In genomic region chr7:6285842-6286705, GRCm38 (mm10) we compare ENCODE assay signal across 8 mouse cellular contexts. TPM values are rescaled to one million over a fixed set of nuclear protein-coding genes. Genes with fewer than 3 reads are reported as not detected.
A peak's percentile ranks its signal among the peaks of the same experiment; 100 is the strongest.
DNase-seq lines count a peak whose midpoint lies in the region; ATAC-seq and TF ChIP-seq lines count a peak whose summit lies in the region.

TSS of gene Zfp667 (plus strand) at chr7:6286579.

- peak; percentile 90 for ATAC-seq in heart, embryonic 15.5 days (replicated peaks; ENCODE audit: insufficient number of reproducible peaks, insufficient read depth, low FRiP score, low read depth)
- peak; percentile 84 for ATAC-seq in liver, embryonic 14.5 days (ENCODE audit: insufficient read depth)
- ATAC-seq in neural tube, embryonic 11.5 days (ENCODE audit: insufficient read depth, low FRiP score, low TSS enrichment): peak; percentile 70
- ATAC-seq in stomach, postnatal 0 days (ENCODE audit: low FRiP score, low TSS enrichment): peak; percentile 88

- TF ChIP-seq EP300 in liver, embryonic 14.5 days (IDR thresholded peaks at IDR 0.05; ENCODE audit: low read depth): no peak
- no peak for TF ChIP-seq EP300 in stomach, postnatal 0 days (optimal IDR thresholded peaks at IDR 0.05)

- H3K9ac ChIP-seq in heart, embryonic 15.5 days: peak within 1 kb of the TSS; percentile 56
- H3K9ac ChIP-seq in liver, embryonic 14.5 days (replicated peaks): peak within 1 kb of the TSS; percentile 65
- H3K9ac ChIP-seq in neural tube, embryonic 11.5 days (ENCODE audit: low read length): peak within 1 kb of the TSS; percentile 56
- H3K9ac ChIP-seq in stomach, postnatal 0 days (ENCODE audit: low read length): peak within 1 kb of the TSS; percentile 54

- no peaks in the 10 kb centered on the region for H3K9me3 ChIP-seq in heart, embryonic 15.5 days (replicated peaks)
- no peaks in the 10 kb centered on the region for H3K9me3 ChIP-seq in liver, embryonic 14.5 days (ENCODE audit: control insufficient read depth, low read length)
- no peaks in the 10 kb centered on the region for H3K9me3 ChIP-seq in neural tube, embryonic 11.5 days (ENCODE audit: control insufficient read depth, low read length)
- H3K9me3 ChIP-seq in stomach, postnatal 0 days (ENCODE audit: control insufficient read depth, low read length): no peaks in the 10 kb centered on the region

- no peaks in the 10 kb centered on the region for H3K27me3 ChIP-seq in heart, embryonic 15.5 days
- no peaks in the 10 kb centered on the region for H3K27me3 ChIP-seq in liver, embryonic 14.5 days (ENCODE audit: control insufficient read depth, insufficient read depth, low read length)
- no peaks in the 10 kb centered on the region for H3K27me3 ChIP-seq in neural tube, embryonic 11.5 days (ENCODE audit: control insufficient read depth, insufficient read depth, low read length)
- H3K27me3 ChIP-seq in stomach, postnatal 0 days (ENCODE audit: control insufficient read depth, insufficient read depth, low read length): no peaks in the 10 kb centered on the region

- peak within 1 kb of the TSS; percentile 81 for H3K4me3 ChIP-seq in brown adipose tissue, adult 24 weeks (ENCODE audit: insufficient read depth, low read depth, low read length)
- peak within 1 kb of the TSS; percentile 54 for H3K4me3 ChIP-seq in heart, embryonic 15.5 days
- H3K4me3 ChIP-seq in liver, embryonic 14.5 days (ENCODE audit: insufficient read depth in 1 of 2, low read depth in 2 of 2, low read length in 2 of 2): peak within 1 kb of the TSS; percentile 68 to 85
- peak within 1 kb of the TSS; percentile 43 for H3K4me3 ChIP-seq in neural tube, embryonic 11.5 days (ENCODE audit: low read depth, low read length)
- H3K4me3 ChIP-seq in stomach, postnatal 0 days (ENCODE audit: low read depth, low read length): peak within 1 kb of the TSS; percentile 48

- peak; percentile 99 for DNase-seq in CD4-positive, CD25-positive, alpha-beta regulatory T cell, adult 2 months (ENCODE audit: low read depth, low spot score)
- peak; percentile 89 for DNase-seq in fibroblast of lung, adult 2 months (ENCODE audit: low read depth)
- DNase-seq in kidney, postnatal 25 days: peak; percentile 99
- peak; percentile 88 to 91 (median 90) for DNase-seq in liver, embryonic 14.5 days (ENCODE audit: low read depth in 3 of 3, low spot score in 3 of 3)
- peak; percentile 99 for DNase-seq in neural tube, embryonic 11.5 days (ENCODE audit: low spot score)
- DNase-seq in stomach, postnatal 0 days (ENCODE audit: low spot score): peak; percentile 95

- H3K27ac ChIP-seq in brown adipose tissue, adult 24 weeks (replicated peaks; ENCODE audit: low read depth, low read length): peak within 1 kb of the TSS; percentile 69
- peak within 1 kb of the TSS; percentile 87 for H3K27ac ChIP-seq in heart, embryonic 15.5 days
- peak within 1 kb of the TSS; percentile 69 for H3K27ac ChIP-seq in liver, embryonic 14.5 days
- peak within 1 kb of the TSS; percentile 60 for H3K27ac ChIP-seq in neural tube, embryonic 11.5 days (ENCODE audit: low read depth, low read length)
- peak within 1 kb of the TSS; percentile 20 for H3K27ac ChIP-seq in stomach, postnatal 0 days (replicated peaks)

- peak; percentile 26; the same call in 1 of the 2 replicates for TF ChIP-seq CTCF in liver, embryonic 14.5 days (IDR thresholded peaks at IDR 0.05; ENCODE audit: low read depth)
- peak; percentile 40 for TF ChIP-seq CTCF in stomach, postnatal 0 days (IDR thresholded peaks at IDR 0.05; ENCODE audit: low read depth)

- H3K4me2 ChIP-seq in heart, embryonic 15.5 days: peak within 1 kb of the TSS; percentile 78
- peak within 1 kb of the TSS; percentile 77 for H3K4me2 ChIP-seq in liver, embryonic 14.5 days (ENCODE audit: low read depth)
- peak within 1 kb of the TSS; percentile 59 for H3K4me2 ChIP-seq in neural tube, embryonic 11.5 days (ENCODE audit: low read depth)
- peak within 1 kb of the TSS; percentile 68 for H3K4me2 ChIP-seq in stomach, postnatal 0 days (replicated peaks; ENCODE audit: low read depth)

- WGBS in heart, embryonic 15.5 days: 3% methylated on average over 50 of the region's 50 CpGs
- WGBS in liver, embryonic 14.5 days (ENCODE audit: insufficient replicate concordance): 2% methylated on average over 50 of the region's 50 CpGs
- WGBS in neural tube, embryonic 11.5 days: 3% methylated on average over 50 of the region's 50 CpGs
- WGBS in stomach, postnatal 0 days: 2% methylated on average over 47 of the region's 50 CpGs

- H3K36me3 ChIP-seq in heart, embryonic 15.5 days: no peaks in the 10 kb centered on the region; the same call in 1 of the 2 replicates
- no peaks in the 10 kb centered on the region for H3K36me3 ChIP-seq in liver, embryonic 14.5 days (replicated peaks; ENCODE audit: control insufficient read depth, insufficient read depth, low read depth)
- no peaks in the 10 kb centered on the region for H3K36me3 ChIP-seq in neural tube, embryonic 11.5 days (ENCODE audit: control insufficient read depth, insufficient read depth, low read length)
- no peaks in the 10 kb centered on the region; the same call in 1 of the 2 replicates for H3K36me3 ChIP-seq in stomach, postnatal 0 days (ENCODE audit: control insufficient read depth, insufficient read depth, low read length)

- no peaks in the 10 kb centered on the region for H3K4me1 ChIP-seq in brown adipose tissue, adult 24 weeks (ENCODE audit: control insufficient read depth, insufficient read depth, insufficient read length, low read length)
- H3K4me1 ChIP-seq in heart, embryonic 15.5 days (replicated peaks): peaks cover 15% of the 10 kb centered on the region
- peaks cover 11 to 26% of the 10 kb centered on the region in 2 experiments for H3K4me1 ChIP-seq in liver, embryonic 14.5 days (replicated peaks; ENCODE audit: control insufficient read depth in 2 of 2, insufficient read depth in 2 of 2, low read length in 1 of 2)
- H3K4me1 ChIP-seq in neural tube, embryonic 11.5 days (ENCODE audit: control insufficient read depth, insufficient read depth, low read length): peaks cover 4% of the 10 kb centered on the region; the same call in 1 of the 2 replicates
- peaks cover 3% of the 10 kb centered on the region; the same call in 1 of the 2 replicates for H3K4me1 ChIP-seq in stomach, postnatal 0 days (replicated peaks; ENCODE audit: control insufficient read depth, insufficient read depth)

RNA-seq across cellular contexts. Expression of gene Zfp667, which starts in this region (rescaled TPM):
- 3.4 and 4.6 TPM in 2 replicates for polyA plus RNA-seq in brown adipose tissue, adult 24 weeks (2012; ENCODE audit: insufficient read depth, insufficient read length, missing spikeins)
- polyA plus RNA-seq in heart, embryonic 15.5 days (2015; fragmentation: Nextera tagmentation; extraction: Ambion mirVana): 3.9 and 4.1 TPM in 2 replicates
- polyA plus RNA-seq in liver, embryonic 14.5 days (2012; rRNA removed): 1.7 and 2.2 TPM in 2 replicates
- polyA plus RNA-seq in liver, embryonic 14.5 days (2014; fragmentation: Nextera tagmentation; extraction: Ambion mirVana): 5.3 and 6.6 TPM in 2 replicates
- 11.0 and 14.0 TPM in 2 replicates for polyA plus RNA-seq in neural tube, embryonic 11.5 days (2014; fragmentation: Nextera tagmentation; extraction: Ambion mirVana)
- polyA plus RNA-seq in stomach, postnatal 0 days (2015; fragmentation: Nextera tagmentation; extraction: Ambion mirVana): 5.2 and 5.4 TPM in 2 replicates

Comparison
In these comparisons a context has a peak if more than half of its experiments do, and no peak if none do; other contexts are left out.
1. Peak in every context shown above with its lines: DNase-seq, ATAC-seq, H3K4me3 ChIP-seq and H3K27ac ChIP-seq.
2. H3K27ac ChIP-seq: peak in every context shown above with its lines; median percentile 87 in heart, embryonic 15.5 days; 69 in brown adipose tissue, adult 24 weeks; 69 in liver, embryonic 14.5 days; 60 in neural tube, embryonic 11.5 days; 20 in stomach, postnatal 0 days.